ENCODE assay signal across 26 mouse cellular contexts in the genomic region with DNA sequence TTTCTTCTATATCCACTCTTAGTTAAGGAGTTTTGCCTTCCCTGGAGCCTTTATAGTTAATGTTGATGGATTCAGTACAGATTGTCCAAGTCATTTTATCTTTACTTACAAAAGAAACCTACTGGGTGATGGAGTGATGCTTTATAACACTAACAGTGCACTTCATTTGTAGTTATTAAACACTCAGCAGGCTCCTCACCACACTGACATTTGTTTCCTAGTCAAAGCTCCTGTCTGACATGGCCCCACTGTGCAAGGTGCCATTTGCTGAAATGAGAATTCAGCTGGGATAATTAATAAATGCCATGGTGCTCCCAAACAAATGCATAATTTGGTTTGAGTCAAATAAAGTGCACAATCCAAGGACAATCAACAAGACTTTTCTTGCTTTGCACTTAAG.
"Had no signal": no experiment of that assay in that cellular context is flagged by ENCODE, and none has a peak within 500 bp of the region (broad histone marks: within the 10 kb centered on the region; RNA-seq: fewer than 3 reads in every experiment).

No protein-coding gene starts in this region.

- H3K27me3 ChIP-seq: heart, embryonic 13.5 days; heart, embryonic 15.5 days; hindbrain, embryonic 15.5 days; kidney, embryonic 15.5 days; limb, embryonic 12.5 days; liver, embryonic 13.5 days; liver, embryonic 15.5 days had no signal

- H3K4me2 ChIP-seq: heart, embryonic 11.5 days; heart, embryonic 13.5 days; heart, embryonic 15.5 days; hindbrain, embryonic 15.5 days; kidney, embryonic 15.5 days; limb, embryonic 12.5 days; liver, embryonic 11.5 days; liver, embryonic 13.5 days; liver, embryonic 15.5 days had no signal

- H3K27ac ChIP-seq: heart, adult 2 months; heart, embryonic 13.5 days; heart, embryonic 15.5 days; hindbrain, embryonic 15.5 days; kidney, embryonic 15.5 days; kidney, postnatal 0 days; limb, embryonic 10.5 days; limb, embryonic 12.5 days; liver, embryonic 13.5 days; liver, embryonic 15.5 days had no signal

- H3K9me3 ChIP-seq: heart, embryonic 13.5 days; heart, embryonic 15.5 days; hindbrain, embryonic 15.5 days; kidney, embryonic 15.5 days; limb, embryonic 10.5 days; limb, embryonic 12.5 days; liver, embryonic 13.5 days; liver, embryonic 15.5 days had no signal

- ATAC-seq: intestine, embryonic 16.5 days had no signal

- H3K4me3 ChIP-seq: heart, adult 2 months; heart, embryonic 13.5 days; heart, embryonic 15.5 days; hindbrain, embryonic 15.5 days; kidney, embryonic 15.5 days; limb, embryonic 10.5 days; limb, embryonic 12.5 days; liver, embryonic 13.5 days; liver, embryonic 15.5 days had no signal

- DNase-seq: gastrocnemius, postnatal 14 days; gastrocnemius, postnatal 36 days; heart, adult 11 months; heart, adult 2 months; heart, postnatal 14 days; heart, postnatal 36 days; kidney, adult 11 months; kidney, adult 2 months; kidney, adult 9 months; kidney, postnatal 14 days; kidney, postnatal 36 days; layer of hippocampus, adult 9-11 months; layer of hippocampus, postnatal 36 days; liver; liver, embryonic 13.5 days had no signal

- H3K4me1 ChIP-seq: heart, embryonic 13.5 days; heart, embryonic 15.5 days; hindbrain, embryonic 15.5 days; kidney, embryonic 15.5 days; limb, embryonic 10.5 days; limb, embryonic 12.5 days; liver, embryonic 13.5 days; liver, embryonic 15.5 days had no signal

- H3K36me3 ChIP-seq: heart, embryonic 13.5 days; heart, embryonic 15.5 days; hindbrain, embryonic 15.5 days; kidney, embryonic 15.5 days; limb, embryonic 10.5 days; limb, embryonic 12.5 days; liver, embryonic 13.5 days; liver, embryonic 15.5 days had no signal

- H3K9ac ChIP-seq: heart, embryonic 13.5 days; heart, embryonic 15.5 days; hindbrain, embryonic 15.5 days; kidney, embryonic 15.5 days; limb, embryonic 12.5 days; liver, embryonic 13.5 days; liver, embryonic 15.5 days had no signal
